Mouse (Mus musculus) layer of hippocampus, postnatal 36 days (tissue): ENCODE data around the gene Vsir. TPM values are rescaled to one million over a fixed set of nuclear protein-coding genes. Genes with fewer than 3 reads are reported as not detected.

Experiments used
- DNase-seq, 2 experiments: peaks; one replicate each; pipeline ENCODE4 v3.0.0; 2022
- total RNA-seq, 2 experiments: library from RNA; stranded (reverse); gene quantifications; 2 replicates each; pipeline ENCODE4 v1.2.3; 2021

Vsir gene
- total RNA-seq: 10 to 100 TPM; 19.8 to 22.9 TPM

DNA sequence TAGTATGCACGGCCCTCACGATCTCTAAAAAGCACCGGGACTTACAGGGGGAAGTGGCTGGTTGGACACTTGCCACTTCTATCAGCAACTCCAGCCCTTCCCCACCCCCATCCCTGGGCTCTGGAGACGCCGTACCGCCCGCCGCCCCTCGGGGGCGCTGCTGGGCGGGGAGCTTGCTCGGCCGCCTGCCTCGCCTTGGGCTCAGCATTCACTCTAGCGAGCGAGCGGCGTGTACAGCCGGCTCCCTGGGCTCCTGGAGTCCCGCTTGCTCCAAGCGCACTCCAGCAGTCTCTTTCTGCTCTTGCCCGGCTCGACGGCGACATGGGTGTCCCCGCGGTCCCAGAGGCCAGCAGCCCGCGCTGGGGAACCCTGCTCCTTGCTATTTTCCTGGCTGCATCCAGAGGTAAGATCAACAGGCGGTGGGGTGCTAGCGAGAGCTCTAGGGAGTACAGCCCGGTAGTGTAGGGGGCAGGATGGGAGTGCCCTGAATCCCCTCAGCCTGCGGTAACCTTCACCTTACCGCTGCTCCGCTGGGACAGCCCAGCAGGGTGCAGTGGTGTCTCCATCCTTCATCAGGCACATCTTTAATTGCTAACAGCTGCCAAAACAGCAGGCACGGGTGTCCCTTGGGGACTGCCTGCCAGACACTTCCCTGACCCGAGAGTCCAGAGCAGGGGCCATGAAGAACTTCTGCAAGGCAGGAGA, at the start of gene Vsir:
Gene Vsir (plus strand): TSS at position 151 of the 705 bp plus-strand sequence.
- peak; percentile 49 to 70 for DNase-seq

DNA sequence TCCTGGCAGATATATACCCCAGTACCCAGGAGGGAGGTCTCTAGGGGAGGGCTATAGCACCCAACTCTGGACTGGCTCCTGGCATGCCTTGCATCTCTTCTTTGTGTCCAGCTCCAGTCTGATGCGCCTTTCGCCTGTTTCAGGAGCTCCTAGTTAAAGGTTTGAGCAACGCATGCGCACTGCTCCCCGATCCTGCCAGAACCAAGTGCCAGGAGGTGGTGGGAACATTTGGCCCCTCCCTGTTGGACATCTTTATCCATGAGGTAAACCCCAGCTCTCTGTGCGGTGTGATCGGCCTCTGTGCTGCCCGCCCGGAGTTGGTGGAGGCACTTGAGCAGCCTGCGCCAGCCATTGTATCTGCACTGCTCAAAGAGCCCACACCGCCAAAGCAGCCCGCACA, 47.0 kb upstream of the Vsir start:
- DNase-seq: no peak

DNA sequence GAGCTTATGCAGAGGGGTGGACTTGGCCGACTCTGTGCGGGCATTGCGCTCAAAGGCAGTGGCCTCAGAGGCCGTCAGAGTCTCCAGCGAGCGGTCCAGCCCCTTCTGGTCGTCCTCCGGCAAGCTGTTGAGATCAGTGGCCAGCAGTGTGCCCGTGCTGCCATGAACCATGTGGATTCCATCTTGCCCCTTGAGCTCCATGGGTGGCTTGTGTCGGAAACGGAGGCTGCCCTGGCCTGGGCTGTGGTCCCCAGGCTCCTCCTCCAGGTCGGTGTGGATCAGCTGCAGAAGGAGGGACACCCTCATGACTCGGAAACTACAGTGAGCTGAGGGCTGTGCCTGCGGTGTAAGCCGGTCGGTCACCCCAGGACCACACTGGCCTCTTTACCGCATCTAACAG, 43.2 kb upstream of the Vsir start:
- no peak for DNase-seq

DNA sequence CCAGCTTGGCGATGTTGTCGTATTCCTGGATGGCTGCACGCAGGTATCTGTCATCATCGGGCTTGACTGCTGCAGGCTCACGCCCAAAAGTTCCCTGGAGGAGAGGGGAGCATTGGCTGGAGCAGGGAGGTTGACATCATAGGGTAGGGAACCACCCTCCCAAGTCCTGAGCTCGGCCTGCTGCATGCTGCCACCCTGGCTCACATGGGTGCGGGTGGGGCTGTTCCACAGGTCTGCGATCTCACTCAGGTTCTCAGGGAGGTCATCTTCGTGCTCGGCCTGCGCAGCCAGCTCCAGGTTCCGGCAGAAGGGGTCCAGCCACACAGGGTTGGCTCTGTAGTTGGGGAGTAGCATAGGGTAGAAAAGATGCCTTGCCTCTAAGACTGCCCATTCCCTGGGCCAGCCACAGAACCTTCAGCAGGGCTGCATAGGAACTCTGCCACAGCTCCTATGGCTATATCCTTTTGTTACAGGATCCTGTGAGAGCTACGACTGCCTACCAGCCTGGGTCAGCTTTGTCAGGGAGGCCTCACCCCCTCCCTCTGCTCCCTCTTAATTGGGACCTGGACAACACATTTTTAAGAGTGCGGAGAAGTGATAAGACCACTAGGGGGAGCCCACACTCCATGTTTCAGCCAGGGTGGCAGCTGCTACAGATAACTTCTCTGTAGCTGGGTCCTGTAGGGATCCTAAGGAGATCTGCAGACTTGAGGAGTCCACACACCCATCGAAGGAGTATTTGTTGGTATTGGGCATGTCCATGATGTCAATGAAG, 41.6 kb upstream of the Vsir start:
- peak in 1 of 2 experiments; percentile 69 for DNase-seq

DNA sequence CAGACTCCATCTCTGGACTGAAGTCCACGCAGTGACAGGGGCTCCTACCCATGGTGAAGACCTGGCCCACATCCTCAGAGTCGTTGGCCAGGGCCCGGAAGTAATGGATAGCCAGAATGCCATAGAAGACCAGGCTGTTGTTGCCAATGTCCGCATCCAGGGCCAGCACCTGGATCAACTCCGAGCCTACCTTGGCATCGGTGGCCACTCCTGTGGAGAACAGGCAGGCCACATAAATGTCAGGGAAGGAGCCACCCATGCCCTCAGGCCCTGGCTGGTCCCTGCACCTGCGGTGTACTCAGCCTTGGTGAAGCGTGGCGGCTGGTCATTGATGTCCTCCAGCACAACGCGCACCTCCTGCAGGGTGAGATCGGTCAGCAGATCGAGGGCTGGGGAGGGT, 36.0 kb upstream of the Vsir start:
- no peak for DNase-seq

DNA sequence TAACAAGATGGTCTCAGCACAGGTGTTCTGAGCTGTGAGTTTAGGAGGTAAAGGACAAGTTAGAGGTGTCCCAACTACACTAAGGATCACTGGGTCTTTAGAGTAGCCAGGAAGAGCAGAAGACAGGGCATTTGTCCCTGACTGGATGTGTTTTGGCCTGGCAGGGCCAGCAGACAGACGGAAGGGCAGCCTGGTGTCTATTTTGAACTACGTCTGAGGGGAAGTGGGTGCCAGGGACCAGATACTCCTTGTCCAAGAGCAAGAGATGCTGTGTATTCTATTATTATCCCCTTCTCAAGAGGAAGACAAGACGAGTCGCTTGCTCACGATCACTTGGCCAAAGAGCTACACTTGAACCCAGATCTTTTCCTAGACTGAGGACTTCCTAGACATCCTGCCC, 33.0 kb upstream of the Vsir start:
- DNase-seq: no peak

DNA sequence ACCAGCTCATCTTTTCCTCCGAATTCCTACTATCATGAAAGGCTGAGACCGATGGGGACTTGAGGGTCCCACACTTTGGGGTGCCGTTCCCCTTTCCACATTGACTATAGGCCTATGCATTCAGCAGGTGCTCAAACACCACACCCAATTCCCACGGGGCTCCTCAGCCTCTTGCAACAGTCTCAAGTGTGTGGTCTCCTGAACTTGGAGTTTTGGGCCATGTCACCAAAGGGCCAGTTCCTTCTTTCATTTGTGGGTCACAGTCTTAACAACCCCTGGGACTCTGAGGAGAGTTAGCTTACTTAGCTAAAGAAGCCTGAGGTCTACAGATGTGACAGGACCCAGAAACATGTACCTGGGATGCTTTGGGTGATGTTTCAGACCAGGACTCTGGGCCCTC, 30.5 kb upstream of the Vsir start:
- no peak for DNase-seq

DNA sequence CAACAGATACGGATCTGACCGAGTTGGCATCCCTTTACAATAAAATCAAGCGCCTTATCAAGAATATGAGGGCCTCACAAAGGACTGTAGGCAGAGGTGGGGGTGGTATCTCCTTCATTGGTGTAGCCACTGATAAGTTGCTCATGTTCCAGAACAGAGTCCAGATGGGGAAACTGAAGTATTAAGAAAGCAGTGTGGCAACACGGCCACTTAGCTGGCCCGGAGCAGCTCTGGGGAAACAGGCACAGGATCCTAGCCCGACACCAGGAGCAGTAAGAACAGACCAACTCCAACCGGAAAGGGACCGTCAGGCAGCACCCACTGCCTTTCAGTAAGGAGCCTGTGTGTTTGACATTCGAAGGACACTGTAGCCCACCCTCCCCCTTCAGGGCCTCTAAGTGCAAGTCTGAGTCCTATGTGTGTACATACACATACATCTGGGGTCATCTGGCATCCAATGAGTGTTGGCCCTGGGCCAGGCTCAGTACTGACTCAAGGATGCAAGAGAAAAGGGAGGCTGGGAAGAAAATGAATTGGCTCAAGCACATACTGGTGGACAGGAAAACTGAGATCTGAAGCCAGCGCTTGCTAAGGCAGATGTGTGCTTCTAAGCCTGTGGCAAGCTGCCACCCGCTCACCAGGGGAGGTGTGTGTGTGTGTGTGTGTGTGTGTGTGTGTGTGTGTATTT, 17.5 kb upstream of the Vsir start:
- no peak for DNase-seq

DNA sequence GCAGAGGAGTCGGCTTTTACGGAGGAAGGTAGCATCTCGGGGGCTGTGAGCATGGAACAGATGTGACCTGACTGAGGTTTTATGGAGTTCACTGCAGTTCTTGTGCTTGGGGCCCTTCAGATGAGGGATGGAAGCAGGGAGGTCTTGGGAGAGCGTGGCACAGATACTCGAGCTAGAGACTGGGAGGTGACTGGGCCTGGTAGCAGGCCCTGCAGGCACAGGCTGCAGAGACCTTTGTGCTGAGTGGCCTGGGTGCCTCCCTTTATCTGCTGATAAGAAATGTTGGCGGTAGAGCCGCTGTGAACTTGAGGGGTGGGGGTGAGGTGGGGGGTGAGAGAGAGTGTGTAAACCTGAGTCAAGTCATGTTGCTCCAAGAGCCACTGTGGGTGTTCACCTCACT, 12.1 kb upstream of the Vsir start:
- no peak for DNase-seq

DNA sequence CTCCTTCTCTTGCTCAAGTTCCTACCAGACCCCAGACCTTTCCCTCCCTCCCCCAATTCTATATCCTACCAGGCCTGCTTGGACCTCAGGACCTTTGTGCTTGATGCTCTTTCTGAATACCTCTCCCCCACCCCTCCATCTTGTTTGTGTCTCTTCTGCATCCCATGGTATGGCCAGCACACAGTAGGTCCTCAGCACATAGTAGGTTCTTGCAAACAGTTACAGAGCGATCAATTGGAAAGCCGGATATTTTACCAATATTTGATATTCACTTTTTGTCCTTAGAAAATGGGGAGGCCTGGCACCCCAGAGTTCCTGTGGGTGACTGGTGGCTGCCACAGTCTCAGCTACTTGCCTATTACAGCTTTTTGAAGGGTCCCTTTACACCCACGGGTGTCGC, 11.6 kb upstream of the Vsir start:
- no peak for DNase-seq

DNA sequence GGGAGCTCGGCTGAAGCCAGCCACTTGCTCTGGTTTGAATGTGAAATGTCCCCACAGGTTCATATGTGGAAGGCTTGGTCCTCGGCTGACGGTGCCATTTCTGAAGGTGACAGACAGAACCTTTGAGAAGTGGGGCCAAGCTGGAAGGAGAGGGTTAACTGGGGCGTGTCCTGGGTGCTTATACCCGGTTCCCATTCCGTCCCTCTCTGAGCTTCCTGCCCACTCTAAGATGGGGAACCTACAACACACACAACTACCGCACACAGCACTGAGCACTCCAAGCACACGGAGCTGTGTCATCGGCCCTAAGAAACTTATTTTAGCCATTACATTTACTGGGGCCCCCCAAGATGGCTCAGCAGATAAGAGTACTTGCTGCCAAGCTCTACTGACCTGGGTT, 5.1 kb upstream of the Vsir start:
- no peak for DNase-seq

DNA sequence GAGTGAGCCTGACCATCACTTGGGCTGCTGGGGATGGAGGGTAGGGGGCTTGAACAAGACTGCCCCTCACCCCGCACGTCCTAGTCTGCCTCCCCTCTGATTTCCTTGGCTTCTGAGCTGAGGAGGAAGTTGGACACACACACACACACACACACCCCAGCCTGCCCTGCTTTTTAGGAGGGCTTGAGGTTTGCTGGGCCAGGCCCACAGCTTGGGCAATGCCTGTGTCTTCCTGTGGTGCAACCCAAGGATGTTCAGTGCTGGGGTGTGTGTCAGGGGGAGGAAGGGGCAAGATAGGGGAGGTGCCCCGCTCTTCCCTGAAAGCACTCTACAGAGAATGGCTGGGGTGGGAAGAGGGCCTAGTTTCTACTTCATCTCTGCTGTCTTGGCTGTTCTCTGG, 2.5 kb upstream of the Vsir start:
- no peak for DNase-seq

DNA sequence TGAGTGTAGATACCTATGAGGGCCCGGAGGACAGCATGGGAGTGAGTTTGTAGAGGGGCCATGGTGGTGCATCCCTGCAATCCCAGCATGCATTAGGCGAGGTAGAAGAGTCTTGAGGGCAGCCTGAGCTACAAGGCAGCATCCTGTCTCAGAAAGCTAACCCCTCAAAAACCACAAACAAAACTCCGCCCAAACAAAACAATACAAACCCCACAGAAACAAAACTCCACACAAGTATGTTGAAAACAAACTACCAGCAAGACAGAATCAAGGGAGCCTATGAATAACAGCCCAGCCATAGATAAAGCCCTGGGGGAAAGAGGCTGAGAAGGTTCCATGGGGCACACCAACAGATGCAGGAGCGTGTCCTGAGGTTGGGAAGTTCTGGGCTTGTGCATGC, 595 bp upstream of the Vsir start:
- DNase-seq: no peak

DNA sequence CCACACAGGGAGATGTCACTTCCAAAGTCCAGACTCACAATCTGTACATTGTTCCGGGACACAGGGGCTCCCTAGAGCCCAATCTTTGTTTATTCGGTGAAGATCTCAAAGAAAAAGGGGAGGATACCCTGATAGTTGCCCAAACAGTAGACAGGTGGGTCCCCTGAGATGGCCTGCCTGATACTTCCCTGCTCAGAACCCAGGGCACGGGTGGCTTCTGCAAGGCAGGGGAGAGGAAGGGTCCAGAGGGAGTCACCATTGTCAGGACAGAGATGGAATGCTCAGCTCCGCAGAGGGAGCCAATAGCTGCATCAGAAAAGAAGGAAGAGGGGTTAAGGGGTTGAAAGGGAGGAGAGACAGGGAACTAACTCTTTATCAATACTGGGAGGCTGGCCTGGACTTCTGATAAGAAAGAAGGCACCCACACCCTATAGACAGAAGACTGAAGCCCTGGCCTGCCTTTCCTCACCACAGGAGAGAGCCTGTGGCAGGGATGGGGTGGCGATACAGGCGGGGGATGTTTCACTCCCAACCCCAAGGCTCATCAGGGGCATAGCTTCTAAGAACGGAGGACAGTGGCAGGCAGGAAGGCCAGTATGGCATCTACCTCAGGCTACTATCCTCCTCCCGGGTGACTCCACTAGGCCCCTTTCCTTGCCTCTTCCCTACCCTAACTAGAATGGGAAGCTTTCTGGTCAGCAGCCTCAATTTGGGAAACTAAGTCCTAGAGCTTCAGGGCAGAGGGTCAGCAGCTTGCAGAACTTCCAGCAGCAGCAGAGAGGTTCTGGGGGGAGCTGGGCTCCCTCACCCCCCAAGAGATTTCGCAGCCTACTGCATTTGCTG, 1.3 kb downstream of the Vsir start:
- no peak for DNase-seq

DNA sequence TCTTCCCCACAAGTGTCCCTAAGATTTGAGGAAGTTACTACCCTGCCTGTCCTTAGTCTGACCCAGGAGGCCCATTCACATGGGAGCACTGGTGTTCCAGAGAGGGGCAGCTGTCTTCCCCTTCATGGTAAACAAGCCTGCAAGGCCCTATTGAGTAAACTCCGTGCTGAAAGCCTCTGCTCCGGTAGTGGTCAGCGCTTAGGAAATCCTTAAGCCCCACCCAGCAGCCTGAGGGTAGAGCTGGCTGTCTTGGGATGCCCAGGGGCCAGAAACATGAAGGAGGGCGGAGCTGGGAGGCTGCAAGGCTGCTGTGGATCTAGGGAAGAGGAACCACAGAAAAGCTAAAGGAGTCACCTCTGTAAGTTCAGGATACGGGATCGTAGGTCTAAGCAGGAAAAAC, 2.4 kb downstream of the Vsir start:
- DNase-seq: no peak

DNA sequence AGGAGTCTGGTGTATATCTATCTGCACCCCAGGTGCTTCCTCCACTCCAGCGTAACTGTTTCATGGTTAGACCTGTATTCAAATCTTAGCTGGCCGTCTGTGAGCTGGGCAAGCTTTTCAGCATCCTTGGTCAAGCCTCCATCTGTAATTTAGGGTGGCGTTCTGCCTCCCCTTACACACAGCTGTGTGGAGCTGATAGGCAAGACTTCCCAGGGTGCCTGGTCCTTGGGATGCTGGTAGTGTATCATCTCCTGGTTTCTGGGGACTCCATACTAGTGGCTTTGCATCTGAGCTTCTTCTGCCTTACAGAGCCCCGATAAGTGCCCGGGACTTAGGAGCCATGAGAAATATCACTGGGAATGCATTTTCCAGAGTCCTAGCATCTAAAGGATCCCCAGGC, 3.0 kb downstream of the Vsir start:
- no peak for DNase-seq

DNA sequence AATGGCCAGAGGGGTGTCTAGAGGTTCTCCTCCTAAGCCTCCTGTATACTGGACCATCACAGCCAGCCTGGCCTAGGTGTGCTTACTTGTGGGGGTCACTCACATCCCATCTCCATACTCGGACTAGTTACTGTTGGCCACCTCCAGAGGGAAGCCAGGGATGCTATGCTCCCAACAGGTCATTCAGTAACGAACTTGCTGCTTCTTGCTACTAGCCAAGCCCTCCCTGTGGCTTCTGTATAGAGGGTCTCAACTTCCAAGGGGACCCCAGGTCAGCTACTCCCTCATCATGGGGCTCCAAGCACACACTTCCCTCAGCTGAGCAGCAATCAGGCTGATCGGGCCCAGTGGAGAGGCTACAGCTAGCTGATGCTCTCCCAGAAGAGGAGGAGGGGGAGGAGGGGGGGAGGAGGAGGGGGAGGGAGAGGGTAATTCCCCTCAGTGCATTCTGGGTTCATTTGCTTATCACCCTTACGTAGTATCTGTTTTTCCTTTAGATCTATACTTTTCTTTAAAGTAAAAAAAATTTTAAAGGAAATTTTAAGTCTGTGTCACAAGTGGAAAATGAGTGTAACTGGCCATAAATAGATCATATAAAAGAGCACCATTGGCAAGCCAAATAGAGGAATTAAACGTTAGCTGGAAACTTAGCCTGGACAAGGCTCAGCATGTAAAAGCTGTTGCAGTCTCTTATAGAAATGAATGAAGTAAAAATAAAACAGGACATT, 3.6 kb downstream of the Vsir start:
- no peak for DNase-seq

DNA sequence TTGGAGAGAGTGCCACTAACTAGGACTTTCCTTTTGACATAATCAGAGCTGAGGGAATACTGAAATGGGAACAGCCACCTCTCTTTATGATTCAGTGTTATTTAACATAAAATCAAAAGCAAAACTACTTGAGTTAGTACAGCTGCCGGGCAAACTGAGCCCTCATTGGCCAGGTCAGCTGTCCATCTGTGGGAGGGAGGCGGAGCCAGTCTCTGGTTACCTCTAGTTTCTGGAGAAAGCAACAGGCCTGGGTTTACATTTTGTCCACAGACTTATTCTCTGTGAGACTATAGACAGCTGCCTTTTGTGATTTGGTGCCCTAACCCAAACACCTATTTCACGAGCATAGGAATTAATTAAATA, 4.1 kb downstream of the Vsir start:
- DNase-seq: no peak

DNA sequence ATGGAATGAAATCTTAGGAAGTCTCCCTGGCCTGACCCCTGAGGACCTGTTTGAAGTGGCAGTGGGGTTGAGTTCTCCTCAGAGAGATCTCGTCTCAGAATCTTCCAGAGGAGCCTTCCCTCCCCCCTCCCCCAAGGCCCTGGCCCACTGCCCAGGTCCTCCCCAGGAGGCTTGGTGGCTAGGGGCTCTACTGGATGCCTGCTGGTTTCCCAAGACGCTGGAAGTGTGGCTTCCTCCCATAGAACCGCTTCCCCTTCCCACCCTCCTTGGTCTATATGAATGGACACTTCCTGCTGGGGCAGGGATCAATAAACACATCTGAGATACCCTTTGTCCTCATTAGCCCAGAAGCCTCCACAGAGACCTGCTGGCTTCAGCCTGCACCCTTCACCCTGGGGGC, 4.6 kb downstream of the Vsir start:
- no peak for DNase-seq

DNA sequence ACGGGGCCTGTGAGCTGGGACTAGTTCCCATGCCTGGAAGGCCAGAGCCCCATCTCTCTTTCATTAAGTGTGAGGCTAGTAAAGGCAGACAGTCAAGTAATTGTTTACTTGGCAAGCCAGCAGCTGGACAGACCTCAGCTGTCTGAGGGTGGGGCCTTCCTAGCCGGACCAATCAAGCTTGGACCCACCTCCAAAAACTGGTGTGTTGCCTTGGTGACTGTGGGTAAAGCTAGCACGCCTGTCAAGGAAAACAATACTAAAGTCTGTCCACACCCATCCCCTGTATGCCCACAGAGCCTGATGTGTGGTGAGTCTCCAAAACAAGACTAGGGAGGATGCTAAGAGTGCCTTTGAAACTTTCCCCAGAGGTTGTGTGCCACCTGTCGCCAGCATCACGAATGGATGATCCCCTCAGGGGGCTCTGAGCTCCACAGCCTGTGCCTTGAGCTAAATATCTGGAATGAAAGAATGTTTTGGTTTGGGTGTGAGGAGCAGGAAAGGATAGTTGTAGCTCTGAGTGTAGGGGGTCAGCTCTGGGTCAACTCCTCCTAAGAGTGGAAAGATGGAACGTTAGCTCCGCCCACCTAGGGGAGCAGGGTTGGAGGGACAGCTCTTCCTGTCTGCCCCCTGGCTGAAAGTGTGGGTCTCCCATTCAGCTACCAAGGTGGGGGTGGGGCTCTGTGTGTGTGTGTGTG, 5.3 kb downstream of the Vsir start:
- no peak for DNase-seq

DNA sequence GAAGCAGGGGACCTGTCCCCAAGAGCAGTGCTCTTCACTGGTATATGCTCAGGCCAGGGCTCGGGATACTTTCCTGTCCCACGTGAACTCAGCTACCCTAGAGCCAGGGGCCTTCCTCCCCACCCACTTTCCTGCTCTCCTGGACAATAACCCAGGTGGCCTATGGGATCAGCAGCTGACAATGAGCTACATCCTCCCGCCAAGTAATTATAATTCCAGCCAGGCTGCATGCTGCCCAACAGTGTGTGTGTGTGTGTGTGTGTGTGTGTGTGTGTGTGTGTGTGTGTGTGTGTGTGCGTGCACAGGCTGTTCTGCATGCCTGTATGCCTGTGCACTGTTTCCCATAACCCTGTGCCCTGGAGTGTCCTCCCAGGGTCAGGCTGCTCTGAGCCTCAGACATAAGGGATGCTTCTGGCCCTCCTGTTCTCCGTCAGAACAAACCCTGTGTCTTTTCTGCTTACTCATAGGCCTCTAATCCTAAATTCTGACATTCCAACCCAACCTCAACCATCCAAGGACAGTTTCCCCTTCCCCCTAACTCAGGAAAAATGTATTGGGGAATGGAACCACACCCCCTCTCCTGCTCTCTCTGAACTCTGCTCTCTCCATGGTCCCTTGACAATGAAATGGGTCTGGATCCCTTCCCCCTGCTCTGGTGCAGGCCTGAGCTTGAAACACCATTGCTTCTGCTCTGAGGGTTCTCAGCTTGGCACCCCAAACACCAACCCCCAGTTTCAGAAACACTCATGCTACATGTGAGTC, 6.8 kb downstream of the Vsir start:
- no peak for DNase-seq
